Mouse (Mus musculus) liver, embryonic 14.5 days (tissue): ENCODE measurements around the gene Tmem214. TPM values are rescaled to one million over a fixed set of nuclear protein-coding genes. Genes with fewer than 3 reads are reported as not detected.

Experiments used
- ATAC-seq: fragments of 200-750 bp; cut with Nextera tagmentation; 2 replicates; pipeline ENCODE4 v1.8.0; 2017; ENCODE audit warnings: moderate number of reproducible peaks, mild to moderate bottlenecking, moderate library complexity; ENCODE audit not compliant: insufficient read depth
- DNase-seq, 3 experiments: peaks; one replicate each; pipeline ENCODE4 v3.0.0-alpha.2; 2012 to 2013; ENCODE audit warnings: low read depth in 3 of 3, low spot score in 3 of 3
- H3K27ac ChIP-seq: fragments of 300-500 bp; sonication (generic); 2 replicates; pipeline ENCODE4 v1.5.1; 2014; ENCODE audit warnings: moderate library complexity, mild to moderate bottlenecking, control low read depth, inconsistent platforms
- H3K27me3 ChIP-seq: fragments of 300-500 bp; sonication (generic); 2 replicates; pipeline ENCODE4 v1.6.1; 2014; ENCODE audit warnings: mild to moderate bottlenecking, low read length, moderate library complexity; ENCODE audit not compliant: control insufficient read depth, insufficient read depth
- H3K36me3 ChIP-seq: fragments of 300-500 bp; sonication (generic); replicated peaks from 2 replicates; pipeline ENCODE4 v1.6.1; 2014; ENCODE audit warnings: low read depth; ENCODE audit not compliant: control insufficient read depth, insufficient read depth
- H3K4me1 ChIP-seq, 2 experiments: fragments of 200-500 bp in 1 of 2; fragments of 300-500 bp in 1 of 2; sonication (generic) in 1 of 2; replicated peaks; 2 replicates each; pipeline ENCODE4 v1.6.1; 2012 to 2014; ENCODE audit warnings: antibody characterized with exemption in 1 of 2, inconsistent platforms in 1 of 2, low read length in 1 of 2; ENCODE audit not compliant: control insufficient read depth in 2 of 2, insufficient read depth in 2 of 2
- H3K4me2 ChIP-seq: fragments of 300-500 bp; sonication (generic); 2 replicates; pipeline ENCODE4 v1.6.1; 2014; ENCODE audit warnings: low read depth, mild to moderate bottlenecking, control low read depth, moderate library complexity
- H3K4me3 ChIP-seq, 2 experiments: fragments of 200-500 bp in 1 of 2; fragments of 300-500 bp in 1 of 2; sonication (generic) in 1 of 2; 2 replicates each; pipeline ENCODE4 v1.5.1; 2012 to 2014; ENCODE audit warnings: low read depth in 2 of 2, low read length in 2 of 2, mild to moderate bottlenecking in 2 of 2, control low read depth in 1 of 2, inconsistent platforms in 1 of 2, moderate library complexity in 1 of 2; ENCODE audit not compliant: insufficient read depth in 1 of 2
- H3K9ac ChIP-seq: fragments of 300-500 bp; sonication (generic); replicated peaks from 2 replicates; pipeline ENCODE4 v1.6.1; 2014; ENCODE audit warnings: mild to moderate bottlenecking, control low read depth, moderate library complexity
- H3K9me3 ChIP-seq: fragments of 300-500 bp; sonication (generic); 2 replicates; pipeline ENCODE4 v1.6.1; 2016; ENCODE audit warnings: low read length, mixed read lengths; ENCODE audit not compliant: control insufficient read depth
- CTCF ChIP-seq: IDR thresholded peaks from 2 replicates; pipeline ENCODE4 v1.5.1; 2016; ENCODE audit warnings: antibody characterized with exemption, low read depth, control low read depth
- EP300 ChIP-seq: IDR thresholded peaks from 2 replicates; pipeline ENCODE4 v1.6.1; 2016; ENCODE audit warnings: antibody characterized with exemption, low read depth
- WGBS: fragments of 180-500 bp; shearing (Covaris S2); extraction: QIAGEN DNeasy Blood & Tissue Kit; methylation state at CpG from one replicate; pipeline ENCODE4 v1.1.7; 2014; ENCODE audit not compliant: insufficient replicate concordance; 5-methylcytosine and 5-hydroxymethylcytosine counted together
- polyA plus RNA-seq, 2 experiments: library from polyadenylated mRNA; depleted of rRNA in 1 of 2; stranded (reverse) in 1 of 2; unstranded in 1 of 2; fragments of >200 nt; fragmentation: Nextera tagmentation in 1 of 2; extraction: Ambion mirVana in 1 of 2; gene quantifications; 2 replicates each; pipeline versions ENCODE4 v1.2.1 to v1.2.3; 2012 to 2014

Tmem214 gene
- polyA plus RNA-seq, 2 experiments = 21.8 to 25.0 TPM

DNA sequence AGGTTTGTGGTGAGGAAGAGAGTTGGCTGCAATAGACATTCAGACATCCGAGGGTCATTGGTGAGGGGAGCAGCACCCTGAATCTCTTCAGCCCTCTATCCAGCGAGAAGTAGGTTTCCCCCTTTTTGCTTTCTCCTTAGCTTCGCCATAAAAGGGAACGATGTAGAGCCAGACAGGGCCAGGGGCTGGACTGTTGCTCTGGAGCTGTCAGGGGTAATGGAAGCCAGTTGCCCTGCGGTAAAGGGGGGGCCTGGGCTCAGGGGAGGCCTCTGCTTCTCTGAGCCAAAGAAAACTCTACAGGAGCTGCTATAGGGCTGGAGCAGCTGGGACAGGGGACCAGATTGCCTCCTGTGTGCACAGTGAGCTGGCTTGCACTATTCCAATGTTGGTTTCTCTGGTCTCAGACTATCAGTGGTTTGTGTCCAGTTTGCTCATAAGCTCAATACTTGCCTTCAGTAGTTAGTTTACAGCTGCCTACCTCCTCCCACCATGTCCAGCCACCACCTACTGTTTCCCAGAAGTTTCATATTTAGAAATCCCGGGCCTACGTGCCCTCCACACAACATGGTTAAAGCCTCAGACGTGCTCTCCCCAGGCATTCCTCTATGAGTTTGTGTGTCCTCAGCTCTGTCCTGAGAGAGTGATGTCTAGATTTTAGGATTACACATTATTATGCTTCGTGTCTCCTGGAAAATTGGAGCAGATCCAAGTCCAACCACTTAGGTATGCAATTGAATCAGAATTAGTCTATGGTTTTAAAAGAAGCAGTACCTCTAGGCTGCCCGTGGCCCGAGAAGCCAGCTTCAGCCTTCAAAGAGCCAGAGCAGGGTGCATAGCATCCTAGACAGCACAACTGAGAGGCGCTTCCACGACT is 40.9 kb downstream of the Tmem214 start:
- Histone ChIP-seq H3K27ac (peak overlapping the region; percentile 55; the same call in 1 of the 2 replicates), H3K4me1 (peaks cover 7 to 45% of the 10 kb centered on the region in 2 experiments), H3K36me3 (peaks cover 25% of the 10 kb centered on the region), H3K27me3 (no peaks in the 10 kb centered on the region), H3K4me3 (peak overlapping the region; percentile 68 to 72), H3K9me3 (no peaks in the 10 kb centered on the region), H3K4me2 (peak overlapping the region; percentile 97), H3K9ac (peak overlapping the region; percentile 79)
- DNase-seq (no peak), ATAC-seq (no peak)
- 51% methylated on average over 13 of the region's 13 CpGs for WGBS
- TF ChIP-seq EP300 = no peak
- TF ChIP-seq CTCF = no peak

DNA sequence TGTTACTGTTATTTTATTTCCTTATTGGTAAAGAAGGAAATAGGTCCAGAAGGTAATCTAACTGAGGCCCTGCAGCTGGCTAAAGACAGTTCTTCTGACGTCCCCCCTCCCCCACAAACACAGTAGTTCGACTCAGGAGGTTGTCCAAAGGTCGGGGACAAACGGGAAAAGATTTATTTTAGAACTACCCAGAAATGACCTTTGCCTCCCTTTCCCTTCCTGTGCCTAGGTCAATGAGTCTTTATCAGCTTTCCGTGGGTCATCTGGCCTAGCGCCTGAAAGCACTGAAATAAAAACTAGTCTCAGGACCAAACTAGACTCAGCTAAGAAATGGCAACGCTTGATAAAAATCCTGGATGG is 41.5 kb downstream of the Tmem214 start:
- DNase-seq (no peak), ATAC-seq (no peak)
- H3K4me2 ChIP-seq = peak overlapping the region; percentile 97
- no peaks in the 10 kb centered on the region for H3K9me3 ChIP-seq
- H3K27ac ChIP-seq = no peak overlapping the region
- TF ChIP-seq EP300 = no peak
- no peak for TF ChIP-seq CTCF
- H3K36me3 ChIP-seq = peaks cover 18% of the 10 kb centered on the region
- H3K27me3 ChIP-seq = no peaks in the 10 kb centered on the region
- no peak overlapping the region for H3K9ac ChIP-seq
- peaks cover 10 to 49% of the 10 kb centered on the region in 2 experiments for H3K4me1 ChIP-seq
- WGBS = 30% methylated on average over 7 of the region's 7 CpGs
- no peak overlapping the region for H3K4me3 ChIP-seq

DNA sequence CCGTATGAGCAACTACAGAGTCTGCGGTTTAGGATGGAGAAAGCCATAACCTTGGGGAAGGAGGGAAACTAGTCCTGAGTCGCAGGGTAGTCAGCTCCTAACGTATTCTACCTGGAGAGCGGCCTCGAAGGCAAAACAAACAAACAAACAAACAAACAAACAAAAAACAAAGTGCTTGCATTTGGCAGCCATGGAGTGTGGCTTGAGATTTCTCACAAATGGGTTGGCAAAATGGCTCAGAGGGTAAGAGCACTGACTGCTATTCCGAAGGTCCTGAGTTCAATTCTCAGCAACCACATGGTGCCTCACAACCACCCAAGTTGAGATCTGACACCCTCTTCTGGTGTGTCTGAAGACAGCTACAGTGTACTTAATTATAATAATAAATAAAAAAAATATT is 42.1 kb downstream of the Tmem214 start:
- peaks cover 13% of the 10 kb centered on the region for H3K36me3 ChIP-seq
- peaks cover 12 to 55% of the 10 kb centered on the region in 2 experiments for H3K4me1 ChIP-seq
- no peak overlapping the region for H3K4me3 ChIP-seq
- no peaks in the 10 kb centered on the region for H3K27me3 ChIP-seq
- no peak overlapping the region for H3K27ac ChIP-seq
- 61% methylated on average over 7 of the region's 7 CpGs for WGBS
- no peak overlapping the region for H3K9ac ChIP-seq
- no peak for TF ChIP-seq CTCF
- TF ChIP-seq EP300 = no peak
- ATAC-seq = no peak
- no peak for DNase-seq
- H3K4me2 ChIP-seq = no peak overlapping the region
- H3K9me3 ChIP-seq = no peaks in the 10 kb centered on the region

DNA sequence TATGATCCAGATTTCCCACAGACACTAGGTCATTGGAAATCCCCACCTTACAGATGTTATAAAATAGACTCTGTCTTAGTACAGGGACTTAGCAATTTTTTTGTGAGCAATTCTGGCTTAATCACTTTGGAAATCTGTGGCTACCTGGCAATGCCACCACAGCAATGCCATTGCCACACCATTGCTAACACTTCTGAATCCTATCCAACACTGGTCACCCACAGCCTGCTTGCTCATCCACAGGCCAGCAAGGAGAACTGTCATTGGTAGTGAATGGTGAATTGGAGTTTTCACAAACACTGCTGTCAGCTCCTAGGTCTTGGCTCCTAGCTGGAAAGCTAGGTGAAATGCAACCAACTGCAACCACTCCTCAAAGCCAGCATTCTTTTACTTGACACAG is 42.7 kb downstream of the Tmem214 start:
- ATAC-seq (no peak), DNase-seq (no peak)
- Histone ChIP-seq H3K4me3 (no peak overlapping the region), H3K36me3 (peaks cover 8% of the 10 kb centered on the region), H3K9me3 (no peaks in the 10 kb centered on the region), H3K27ac (no peak overlapping the region), H3K9ac (no peak overlapping the region), H3K27me3 (no peaks in the 10 kb centered on the region), H3K4me2 (no peak overlapping the region), H3K4me1 (peaks cover 12 to 60% of the 10 kb centered on the region in 2 experiments)
- no peak for TF ChIP-seq CTCF
- no peak for TF ChIP-seq EP300

DNA sequence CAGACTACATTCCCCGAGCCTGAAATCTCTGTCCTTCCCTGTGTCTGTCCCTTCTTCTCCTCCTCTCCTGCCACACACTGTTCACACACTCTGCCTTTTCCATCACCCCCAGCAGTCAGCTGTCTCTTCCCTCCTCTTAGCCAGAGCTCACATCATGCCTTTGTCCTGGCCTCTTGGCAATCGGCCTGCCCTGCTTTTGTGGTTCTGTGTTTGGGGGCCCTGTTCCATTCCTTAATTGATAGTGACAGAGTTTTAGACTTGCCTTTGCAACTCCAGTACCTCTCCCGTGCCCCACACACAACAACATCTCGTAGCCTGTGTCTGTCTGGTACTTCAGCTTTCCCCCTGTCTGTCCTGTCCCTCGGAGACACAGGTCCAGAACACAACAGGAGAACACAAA is 44.3 kb downstream of the Tmem214 start:
- TF ChIP-seq EP300 (no peak), CTCF (no peak)
- no peak overlapping the region for H3K4me2 ChIP-seq
- DNase-seq (no peak), ATAC-seq (no peak)
- peaks cover 10 to 65% of the 10 kb centered on the region in 2 experiments for H3K4me1 ChIP-seq
- no peaks in the 10 kb centered on the region for H3K9me3 ChIP-seq
- no peak overlapping the region for H3K9ac ChIP-seq
- no peaks in the 10 kb centered on the region for H3K27me3 ChIP-seq
- no peak overlapping the region for H3K4me3 ChIP-seq
- H3K36me3 ChIP-seq = no peaks in the 10 kb centered on the region
- WGBS = 53% methylated on average over 5 of the region's 5 CpGs
- no peak overlapping the region for H3K27ac ChIP-seq
